Mouse (Mus musculus): ENCODE results near the gene G6pd2. TPM values are rescaled to one million over a fixed set of nuclear protein-coding genes. Genes with fewer than 3 reads are reported as not detected.

Gene G6pd2
- not detected for polyA plus RNA-seq (2017; shearing (Covaris generic))

DNA sequence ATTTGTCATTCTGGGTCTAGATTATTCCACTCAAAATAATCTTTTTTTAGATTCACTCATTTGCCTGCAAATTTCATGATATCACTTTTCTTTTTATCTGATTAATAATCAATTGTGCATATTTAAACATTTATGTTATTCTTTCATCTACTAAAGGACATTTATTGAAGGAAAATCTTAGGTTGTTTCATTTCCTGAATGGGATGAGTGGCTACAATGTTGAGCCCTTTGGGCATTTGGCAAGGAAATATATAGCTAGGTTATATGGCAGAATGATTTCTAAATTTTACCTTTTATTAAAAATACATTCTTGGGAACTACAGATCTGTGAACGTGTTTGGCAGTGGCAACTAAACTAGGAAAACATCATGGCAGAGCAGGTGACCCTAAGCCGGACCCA is at the start of gene G6pd2:
G6pd2 (plus strand) TSS at position 301 of the 400 bp plus-strand sequence.

Measured in CD4-positive, CD25-positive, alpha-beta regulatory T cell, adult 9 weeks (primary cell).